Mouse (Mus musculus) stomach, postnatal 0 days (tissue): ENCODE results near the gene Lurap1l.

Experiments
- CTCF ChIP-seq: IDR thresholded peaks from 2 replicates; pipeline ENCODE4 v1.5.1; 2016; ENCODE audit warnings: antibody characterized with exemption, low read depth, mild to moderate bottlenecking, moderate library complexity
- EP300 ChIP-seq: optimal IDR thresholded peaks from 2 replicates; pipeline ENCODE3; 2016; ENCODE audit warnings: antibody characterized with exemption

- TF ChIP-seq CTCF (no peak), EP300 (no peak)
Observed at GRCm38 (mm10) chr4:80944605-80945004, 34.2 kb downstream of the Lurap1l start.
